Mouse (Mus musculus) CD4-positive, CD25-positive, alpha-beta regulatory T cell, adult 2 months (primary cell): ENCODE data around the gene Safb.
"Not testable (repeated sequence)": the region's sequence is repeated elsewhere in the genome, so short reads cannot be mapped to it uniquely, and the experiment has no call there.

ENCODE experiments used
- DNase-seq: peaks from one replicate; pipeline ENCODE4 v3.0.0-alpha.2; 2012; ENCODE audit warnings: low read depth, low spot score

Safb gene

GRCm38 (mm10) chr17:56609452-56610171 is 25.0 kb downstream of the Safb start, which contains the start of gene 2410015M20Rik:
Gene 2410015M20Rik, minus strand, starts transcription at chr17:56609771.
- peak; percentile 96 for DNase-seq

DNA sequence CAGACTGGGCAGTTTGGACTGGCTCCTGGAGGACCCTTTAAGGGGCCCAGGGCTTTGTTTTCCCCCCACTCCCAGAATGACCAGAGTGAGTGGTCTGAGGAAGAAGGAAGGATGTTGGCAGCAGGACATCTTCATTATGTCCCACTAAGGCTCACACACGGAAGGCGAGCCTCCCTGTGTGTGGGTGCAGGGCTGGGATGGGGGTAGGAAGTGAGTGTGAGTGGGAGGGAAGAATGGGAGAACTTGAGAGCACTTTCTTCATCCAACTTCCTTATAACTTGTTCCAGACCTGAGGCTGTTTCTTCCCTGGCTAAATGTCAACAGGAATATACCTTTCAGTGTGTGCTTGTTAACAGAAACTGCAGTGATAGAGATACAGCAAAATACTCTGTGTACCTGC is 26.7 kb downstream of the Safb start:
- no peak for DNase-seq

DNA sequence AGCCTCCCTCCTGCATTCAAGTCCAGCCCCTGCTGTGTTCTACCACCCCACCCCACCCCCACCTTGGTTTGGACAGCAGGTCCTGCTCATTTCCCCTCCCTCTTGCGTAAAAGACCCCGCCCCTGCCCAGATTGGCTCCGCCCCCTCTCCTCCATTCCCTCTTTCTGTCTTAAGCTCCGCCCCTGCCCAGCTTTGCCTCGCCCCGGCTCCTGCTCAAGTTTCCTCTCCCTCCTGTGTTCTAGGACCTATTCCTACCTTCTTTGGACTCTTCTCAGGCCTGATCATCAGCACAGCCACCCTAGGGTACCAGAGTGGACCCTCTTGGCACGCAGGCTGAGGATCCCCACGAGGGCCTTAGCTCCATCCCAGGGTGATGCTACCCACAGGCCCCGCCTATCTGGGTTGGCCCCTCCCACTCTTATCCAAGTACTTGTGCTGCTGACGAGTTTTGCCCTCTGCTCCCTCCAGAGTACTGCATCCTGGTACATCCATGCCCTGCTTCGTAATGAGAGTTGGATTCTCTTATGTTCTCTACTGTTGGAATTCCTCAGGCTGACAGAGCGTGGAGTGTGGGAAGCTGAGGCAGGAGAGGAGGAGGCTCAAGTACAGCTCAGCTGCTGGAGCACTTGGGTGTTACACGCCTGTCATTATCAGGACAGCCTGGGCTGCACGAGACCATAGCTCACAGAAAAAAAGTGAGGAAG is 27.4 kb downstream of the Safb start:
- peak; percentile 52 for DNase-seq

DNA sequence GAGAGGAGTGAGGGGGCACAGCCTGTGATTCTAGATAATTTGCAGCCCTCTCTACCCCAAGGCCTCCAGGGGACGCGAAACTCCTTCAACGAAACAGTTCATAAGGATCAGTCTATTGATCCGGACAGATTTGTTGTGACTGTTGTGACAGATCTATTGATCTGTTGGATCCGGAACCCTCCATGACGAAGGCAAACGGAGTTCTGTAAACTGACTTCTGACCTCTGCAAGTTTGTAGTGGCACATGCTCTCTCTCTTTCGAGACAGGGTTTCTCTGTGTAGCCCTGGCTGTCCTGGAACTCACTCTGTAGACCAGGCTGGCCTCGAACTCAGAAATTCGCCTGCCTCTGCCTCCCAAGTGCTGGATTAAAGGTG is 27.9 kb downstream of the Safb start:
- not testable (repeated sequence) for DNase-seq

DNA sequence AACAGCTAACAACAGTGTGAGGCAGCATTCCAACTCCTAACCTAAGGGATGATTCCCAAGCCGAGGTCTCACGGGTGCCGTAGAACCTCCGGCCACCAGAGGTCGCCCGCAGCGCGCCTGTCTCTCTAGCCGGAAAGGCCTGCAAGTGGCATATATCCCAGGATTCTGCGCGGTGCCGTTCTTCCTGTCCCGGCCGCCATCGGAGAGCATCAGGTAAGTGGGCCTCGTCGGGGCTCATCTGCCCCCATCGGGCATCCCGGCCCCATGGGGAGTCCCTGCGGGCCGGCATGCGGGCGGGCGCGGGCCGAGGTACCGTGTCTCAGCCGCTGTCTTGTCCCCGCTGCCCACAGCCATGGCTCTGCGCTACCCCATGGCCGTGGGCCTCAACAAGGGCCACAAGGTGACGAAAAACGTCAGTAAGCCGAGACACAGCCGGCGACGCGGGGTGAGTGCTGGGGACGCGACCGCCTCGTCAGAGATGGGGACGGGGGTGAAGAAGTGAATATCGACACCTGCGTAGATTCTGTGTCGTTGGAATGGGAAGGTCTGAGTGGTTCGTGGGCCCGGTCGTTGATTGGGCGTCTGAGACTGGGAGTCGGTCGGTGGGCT is 28.7 kb downstream of the Safb start, which contains the start of gene Rpl36:
Rpl36 (plus strand) TSS at position 181 of the 609 bp plus-strand sequence.
- peak; percentile 95 for DNase-seq

DNA sequence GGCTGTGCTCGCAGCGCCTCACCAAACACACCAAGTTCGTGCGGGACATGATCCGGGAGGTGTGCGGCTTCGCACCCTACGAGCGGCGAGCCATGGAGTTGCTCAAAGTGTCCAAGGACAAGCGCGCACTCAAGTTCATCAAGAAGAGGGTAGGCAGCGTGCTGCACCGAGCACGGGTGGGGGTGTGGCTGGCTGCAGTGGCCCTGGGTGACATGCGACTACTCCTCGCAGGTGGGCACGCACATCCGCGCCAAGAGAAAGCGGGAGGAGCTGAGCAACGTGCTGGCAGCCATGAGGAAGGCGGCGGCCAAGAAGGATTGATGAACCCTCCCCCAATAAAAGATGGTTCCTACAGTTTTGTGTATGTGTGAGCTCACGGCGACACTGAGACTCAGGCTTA is 29.3 kb downstream of the Safb start:
- peak; percentile 60 for DNase-seq

- DNase-seq = peak; percentile 35
Observed at GRCm38 (mm10) chr17:56614391-56615135, 29.9 kb downstream of the Safb start.

DNA sequence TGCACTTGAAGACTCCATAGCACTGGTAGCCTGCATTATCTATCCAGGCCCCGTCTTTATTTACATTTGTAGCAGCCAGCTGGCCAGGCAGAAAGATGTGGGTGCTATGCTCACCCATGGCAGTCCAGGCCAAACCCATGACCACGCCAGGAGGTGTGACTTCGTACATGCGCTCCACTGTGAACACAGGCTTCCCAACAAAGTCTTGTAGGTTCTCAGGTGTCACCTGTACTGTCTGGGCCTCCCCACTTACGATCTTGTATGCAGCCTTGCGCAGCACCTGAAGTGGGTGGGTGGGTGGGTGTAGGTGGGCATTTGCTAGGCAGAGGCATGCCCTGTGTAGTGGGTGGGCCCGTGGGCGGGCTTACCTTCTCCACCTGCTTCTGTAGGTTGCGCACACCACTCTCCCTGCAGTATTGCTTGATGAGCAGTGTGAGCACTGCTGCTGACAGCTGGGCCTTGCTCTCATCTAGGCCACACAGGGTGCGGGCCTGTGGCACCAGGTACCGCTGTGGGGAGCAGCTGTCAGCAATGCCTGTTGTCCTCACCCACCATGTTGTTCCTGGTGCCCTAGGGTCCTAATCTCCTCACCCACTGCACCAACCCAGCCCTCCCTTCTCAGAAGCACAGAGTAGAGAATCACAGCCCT is 30.6 kb downstream of the Safb start:
- peak; percentile 14 for DNase-seq

- DNase-seq = no peak
Observed at GRCm38 (mm10) chr17:56615792-56616191, 31.2 kb downstream of the Safb start.

DNA sequence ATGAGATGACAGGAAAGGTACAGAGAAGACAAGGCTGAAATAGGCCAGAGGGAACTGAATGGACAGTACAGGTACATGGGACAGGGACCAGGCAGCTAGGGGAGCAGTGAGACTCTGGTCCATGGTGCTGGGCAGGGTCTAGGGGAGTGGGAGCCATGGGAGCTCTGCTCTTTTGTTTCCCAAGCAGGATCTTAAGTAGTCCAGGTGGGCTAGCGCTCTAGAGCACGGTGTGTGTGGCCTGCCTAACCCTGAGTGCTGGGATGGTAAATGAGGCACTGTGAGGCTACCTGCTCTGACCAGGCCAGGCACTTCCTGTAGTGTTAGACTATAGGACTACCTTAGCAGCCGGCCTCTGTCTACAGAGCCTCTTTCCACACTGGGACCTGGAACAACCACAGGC is 32.1 kb downstream of the Safb start:
- no peak for DNase-seq

GRCm38 (mm10) chr17:56617628-56618027 is 33.0 kb downstream of the Safb start:
- no peak for DNase-seq

DNA sequence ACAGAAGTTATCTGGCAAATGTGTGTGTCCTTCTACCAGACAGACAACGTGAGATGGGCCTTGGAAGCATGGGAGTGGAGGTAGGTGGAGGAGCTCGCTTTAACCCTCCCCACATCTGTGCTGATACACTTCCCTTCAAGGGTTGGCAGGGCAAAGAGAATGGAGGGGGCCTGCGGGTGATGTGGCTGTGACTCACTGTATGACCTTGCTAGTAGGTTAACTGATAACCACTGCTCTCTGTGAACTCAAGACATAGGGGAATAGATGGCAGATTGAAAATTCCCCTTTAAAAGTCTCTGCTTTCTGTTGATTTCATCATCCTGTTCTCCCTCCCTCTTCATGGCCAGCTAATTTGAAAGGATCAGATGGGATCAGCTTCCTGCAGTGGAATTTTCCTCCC is 40.9 kb downstream of the Safb start:
- no peak for DNase-seq

- DNase-seq = no peak
Observed at GRCm38 (mm10) chr17:56626260-56626659, 41.6 kb downstream of the Safb start.

GRCm38 (mm10) chr17:56626754-56627470 is 42.3 kb downstream of the Safb start, which contains the start of gene Lonp1:
Gene Lonp1, minus strand, starts transcription at chr17:56626887.
- peak; percentile 100 for DNase-seq

DNA sequence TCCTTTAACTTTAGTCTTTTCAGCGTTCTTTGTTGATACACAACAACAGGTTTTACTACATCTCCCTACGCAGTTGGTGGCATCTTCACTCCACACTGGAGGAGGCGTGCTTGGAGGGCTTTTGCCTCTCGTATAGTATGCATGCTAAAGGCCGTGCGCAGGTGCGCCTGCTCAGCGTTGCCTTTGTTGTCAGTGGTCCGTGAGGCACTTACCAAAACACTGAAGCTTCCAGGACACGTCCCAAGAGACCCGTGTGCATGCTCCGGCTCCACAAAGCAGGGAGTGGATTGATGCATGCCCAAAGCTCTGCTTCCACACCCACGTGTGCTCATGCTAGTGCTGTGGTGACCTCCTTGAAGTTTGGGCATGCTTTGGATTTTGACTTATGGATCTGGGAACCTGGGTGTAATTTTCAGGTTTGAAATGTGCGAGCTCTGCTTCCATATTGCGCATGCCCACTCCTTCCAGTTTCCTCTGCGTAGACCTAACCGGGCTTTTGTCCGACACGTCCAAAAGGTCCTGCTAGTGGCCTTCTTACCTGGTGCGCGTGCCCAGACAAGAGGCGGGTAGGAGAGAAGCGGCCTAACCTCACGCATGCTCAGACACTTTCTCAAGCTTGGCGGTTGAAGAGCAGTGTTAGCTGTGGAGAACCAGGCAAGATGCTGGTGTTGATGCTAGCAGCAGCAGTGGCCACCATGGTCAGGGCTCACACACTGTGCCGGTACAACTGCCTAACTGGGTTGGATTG is 43.1 kb downstream of the Safb start, which contains the start of gene Catsperd:
Catsperd (plus strand) TSS at position 614 of the 748 bp plus-strand sequence.
- DNase-seq = peak; percentile 44

DNA sequence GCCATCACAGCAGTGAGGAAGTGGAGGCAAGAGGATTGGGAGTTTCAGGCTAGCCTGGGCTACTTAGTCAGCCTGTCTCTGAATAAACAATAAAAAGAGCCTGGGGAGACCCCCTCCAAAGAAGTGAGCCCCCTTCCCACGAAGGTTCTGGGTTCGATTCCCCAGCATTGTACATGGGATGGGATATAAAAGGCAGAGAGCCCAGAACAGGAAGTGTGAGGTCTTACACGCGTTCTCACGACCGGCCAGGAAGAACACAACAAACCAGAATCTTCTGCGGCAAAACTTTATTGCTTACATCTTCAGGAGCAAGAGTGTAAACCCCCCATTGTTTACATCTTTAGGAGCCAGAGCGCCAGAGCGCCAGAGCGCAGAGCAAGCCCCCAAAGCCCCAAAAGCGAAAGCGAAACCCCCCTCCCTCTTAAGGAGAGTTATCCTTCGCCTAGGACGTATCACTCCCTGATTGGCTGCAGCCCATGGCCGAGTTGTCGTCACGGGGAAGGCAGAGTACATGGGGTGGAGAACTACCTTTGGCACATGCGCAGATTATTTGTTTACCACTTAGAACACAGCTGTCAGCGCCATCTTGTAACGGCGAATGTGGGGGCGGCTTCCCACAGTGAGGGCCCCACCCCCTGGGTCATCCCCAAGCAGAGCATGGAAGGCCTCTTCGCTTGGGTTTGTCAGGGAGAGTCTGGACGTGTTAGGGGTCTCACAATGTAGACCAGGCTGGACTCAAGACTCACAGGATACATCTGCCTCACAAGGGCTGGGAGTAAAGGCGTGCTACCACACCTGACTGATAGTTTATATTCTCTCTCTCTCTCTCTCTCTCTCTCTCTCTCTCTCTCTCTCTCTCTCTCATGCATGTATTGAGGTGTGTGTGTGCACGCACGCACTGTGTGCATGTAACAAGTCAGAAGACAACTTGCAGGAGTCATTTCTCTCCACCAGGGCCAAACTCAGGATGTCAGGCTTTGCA is 45.5 kb downstream of the Safb start:
- DNase-seq = not testable (repeated sequence)

- no peak for DNase-seq
Observed at GRCm38 (mm10) chr17:56631807-56632206, 47.2 kb downstream of the Safb start.

GRCm38 (mm10) chr17:56634023-56634422 is 49.4 kb downstream of the Safb start:
- no peak for DNase-seq

GRCm38 (mm10) chr17:56643237-56643636 is 58.6 kb downstream of the Safb start:
- DNase-seq = no peak
